Comparison of ENCODE assay signal across 12 mouse cellular contexts in the genomic region with DNA sequence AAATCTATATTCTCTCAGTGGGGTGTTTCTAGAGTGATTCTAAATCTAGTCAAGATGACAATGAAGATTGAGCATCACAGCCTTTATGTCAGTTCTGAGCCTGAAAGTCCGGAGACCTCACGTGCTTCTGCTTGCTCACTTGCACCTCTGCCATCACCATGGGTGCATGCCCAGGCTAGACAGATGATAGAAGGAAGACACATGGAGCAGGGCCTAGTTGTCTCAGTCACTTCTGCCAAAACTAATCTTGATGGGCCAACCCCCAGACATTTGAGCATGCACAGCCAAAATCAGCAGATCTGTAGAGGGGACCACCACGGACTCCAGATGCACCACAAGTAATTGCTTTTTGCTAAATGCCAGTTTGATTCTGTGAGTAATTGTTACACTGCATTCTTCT.
"Had no signal": no experiment of that assay in that cellular context is flagged by ENCODE, and none has a peak within 500 bp of the region (broad histone marks: within the 10 kb centered on the region; RNA-seq: fewer than 3 reads in every experiment).

No protein-coding gene starts in this region.

- ATAC-seq: midbrain, embryonic 13.5 days had no signal

- H3K9ac ChIP-seq: liver, embryonic 15.5 days; lung, embryonic 14.5 days; midbrain, embryonic 13.5 days; neural tube, embryonic 12.5 days had no signal

- H3K27me3 ChIP-seq: liver, embryonic 15.5 days; midbrain, embryonic 13.5 days; neural tube, embryonic 12.5 days had no signal

- H3K27ac ChIP-seq: kidney, postnatal 0 days; limb, embryonic 10.5 days; liver, embryonic 15.5 days; midbrain, embryonic 13.5 days; neural tube, embryonic 12.5 days; stomach, postnatal 0 days had no signal

- DNase-seq: kidney, adult 11 months; kidney, adult 9 months; kidney, postnatal 4 days; lung, embryonic 14.5 days; thymus, postnatal 4 days had no signal

- H3K4me2 ChIP-seq: liver, embryonic 11.5 days; liver, embryonic 15.5 days; lung, embryonic 14.5 days; midbrain, embryonic 13.5 days; neural tube, embryonic 12.5 days had no signal

- H3K4me3 ChIP-seq: limb, embryonic 10.5 days; liver, embryonic 15.5 days; midbrain, embryonic 13.5 days; neural tube, embryonic 12.5 days had no signal

- H3K36me3 ChIP-seq: limb, embryonic 10.5 days; liver, embryonic 15.5 days; midbrain, embryonic 13.5 days; neural tube, embryonic 12.5 days had no signal

- H3K9me3 ChIP-seq: limb, embryonic 10.5 days; liver, embryonic 15.5 days; midbrain, embryonic 13.5 days; neural tube, embryonic 12.5 days had no signal

- H3K4me1 ChIP-seq: limb, embryonic 10.5 days; liver, embryonic 15.5 days; midbrain, embryonic 13.5 days; neural tube, embryonic 12.5 days had no signal
